ENCODE assay signal across 9 mouse cellular contexts in genomic region chr17:43036058-43036757, GRCm38 (mm10). TPM values are rescaled to one million over a fixed set of nuclear protein-coding genes. Genes with fewer than 3 reads are reported as not detected.
DNase-seq lines count a peak whose midpoint lies in the region; ATAC-seq and TF ChIP-seq lines count a peak whose summit lies in the region.
"Had no signal": no experiment of that assay in that cellular context is flagged by ENCODE, and none has a peak within 500 bp of the region (broad histone marks: within the 10 kb centered on the region; RNA-seq: fewer than 3 reads in every experiment).

No protein-coding gene starts in this region.

- peaks cover 20% of the 10 kb centered on the region for H3K36me3 ChIP-seq in heart, embryonic 10.5 days
- peaks cover 19% of the 10 kb centered on the region for H3K36me3 ChIP-seq in ES-E14 (ENCODE audit: control insufficient read depth, insufficient read depth, low read length, poor library complexity, severe bottlenecking)
- peaks cover 83% of the 10 kb centered on the region for H3K36me3 ChIP-seq in erythroblast, embryonic 14.5 days (ENCODE audit: control insufficient read depth)
- peaks cover 39% of the 10 kb centered on the region for H3K36me3 ChIP-seq in kidney, embryonic 16.5 days (ENCODE audit: insufficient read depth, low read length)

- in situ Hi-C loops in ES-E14 (cut with MboI; ENCODE audit: low sequenced_read_pairs in 2 of 2, unreplicated experiment in 2 of 2), result no loop called here

- no peak overlapping the region for H3K27ac ChIP-seq in heart, embryonic 10.5 days
- peak overlapping the region; percentile 75 for H3K27ac ChIP-seq in ES-E14 (ENCODE audit: insufficient read depth, low read depth, low read length, poor library complexity, severe bottlenecking)
- H3K27ac ChIP-seq in kidney, embryonic 16.5 days (ENCODE audit: low read length), result no peak overlapping the region
- H3K27ac ChIP-seq: limb, embryonic 12.5 days had no signal

- 87% methylated on average over 10 of the region's 10 CpGs for WGBS in heart, embryonic 10.5 days
- WGBS in kidney, embryonic 16.5 days, result 69% methylated on average over 10 of the region's 10 CpGs

- DNase-seq in heart, embryonic 10.5 days (ENCODE audit: low spot score), result peak; percentile 78
- DNase-seq in heart, postnatal 4 days, result no peak
- DNase-seq in ES-E14 (ENCODE audit: low read depth, low spot score), result peak; percentile 96
- peak; percentile 30 for DNase-seq in lung, postnatal 10 days
- DNase-seq in adrenal gland, postnatal 4 days (ENCODE audit: low spot score in 2 of 2), result no peak
- no peak for DNase-seq in adrenal gland, postnatal 25 days

- no peak overlapping the region for H3K4me2 ChIP-seq in kidney, embryonic 16.5 days (replicated peaks; ENCODE audit: low read depth, low read length)
- H3K4me2 ChIP-seq: limb, embryonic 12.5 days had no signal

- no peak for ATAC-seq in kidney, embryonic 16.5 days (ENCODE audit: low FRiP score, low TSS enrichment)

- H3K4me3 ChIP-seq in heart, embryonic 10.5 days, result no peak overlapping the region
- peak overlapping the region; percentile 39 to 40; a peak in 3 of 4 replicates for H3K4me3 ChIP-seq in ES-E14 (ENCODE audit: insufficient read depth in 1 of 2, low read depth in 1 of 2, low read length in 2 of 2, poor library complexity in 1 of 2, severe bottlenecking in 1 of 2)
- H3K4me3 ChIP-seq in erythroblast, embryonic 14.5 days (replicated peaks), result peak overlapping the region; percentile 48
- H3K4me3 ChIP-seq in kidney, embryonic 16.5 days (ENCODE audit: low read length), result no peak overlapping the region
- H3K4me3 ChIP-seq: limb, embryonic 12.5 days had no signal

- no peaks in the 10 kb centered on the region for H3K27me3 ChIP-seq in heart, embryonic 10.5 days (ENCODE audit: insufficient read depth, poor library complexity, severe bottlenecking)
- no peaks in the 10 kb centered on the region for H3K27me3 ChIP-seq in erythroblast, embryonic 14.5 days (ENCODE audit: control insufficient read depth)
- no peaks in the 10 kb centered on the region for H3K27me3 ChIP-seq in kidney, embryonic 16.5 days (ENCODE audit: insufficient read depth, low read length)
- H3K27me3 ChIP-seq: limb, embryonic 12.5 days had no signal

- no peaks in the 10 kb centered on the region for H3K4me1 ChIP-seq in heart, embryonic 10.5 days
- peaks cover 9 to 13% of the 10 kb centered on the region in 2 experiments for H3K4me1 ChIP-seq in ES-E14 (ENCODE audit: control insufficient read depth in 2 of 2, insufficient read depth in 2 of 2, low read length in 2 of 2, poor library complexity in 1 of 2)
- peaks cover 81% of the 10 kb centered on the region for H3K4me1 ChIP-seq in erythroblast, embryonic 14.5 days (ENCODE audit: control insufficient read depth)
- no peaks in the 10 kb centered on the region for H3K4me1 ChIP-seq in kidney, embryonic 16.5 days (ENCODE audit: insufficient read depth, low read length)
- H3K4me1 ChIP-seq: limb, embryonic 12.5 days had no signal

- no peaks in the 10 kb centered on the region for H3K9me3 ChIP-seq in heart, embryonic 10.5 days
- no peaks in the 10 kb centered on the region for H3K9me3 ChIP-seq in ES-E14 (ENCODE audit: control insufficient read depth, insufficient read depth, low read depth, low read length)
- no peaks in the 10 kb centered on the region for H3K9me3 ChIP-seq in erythroblast, embryonic 14.5 days (ENCODE audit: control insufficient read depth, low read length)
- H3K9me3 ChIP-seq in kidney, embryonic 16.5 days (ENCODE audit: low read length), result no peaks in the 10 kb centered on the region
- H3K9me3 ChIP-seq: limb, embryonic 12.5 days had no signal

- H3K9ac ChIP-seq in ES-E14 (ENCODE audit: insufficient read depth, low read depth, low read length, poor library complexity, severe bottlenecking), result no peak overlapping the region
- H3K9ac ChIP-seq in kidney, embryonic 16.5 days (replicated peaks; ENCODE audit: low read length), result no peak overlapping the region
- H3K9ac ChIP-seq: limb, embryonic 12.5 days had no signal

TF ChIP-seq in ES-E14, 5 proteins besides CTCF, POLR2A, EP300 and RAD21:
- TF ChIP-seq ZNF384 (IDR thresholded peaks at IDR 0.05; ENCODE audit: low read depth, low read length) (no peak), MAFK (IDR thresholded peaks at IDR 0.05; ENCODE audit: insufficient read depth, low read depth, low read length) (no peak), CHD2 (IDR thresholded peaks at IDR 0.05; ENCODE audit: low read depth, low read length) (no peak), HCFC1 (IDR thresholded peaks at IDR 0.05; ENCODE audit: borderline replicate concordance, insufficient read depth, low read length) (no peak), ZC3H11A (IDR thresholded peaks at IDR 0.05; ENCODE audit: borderline replicate concordance, low read depth, low read length) (no peak)

RNA-seq across cellular contexts. Expression of gene Tnfrsf21, which starts 19.9 kb away (rescaled TPM):
- 12.7 and 15.0 TPM in 2 replicates for polyA plus RNA-seq in heart, embryonic 10.5 days (2016; fragmentation: Nextera tagmentation; extraction: Ambion mirVana)
- total RNA-seq in heart, postnatal 4 days (2021), result 10 to 100 TPM; 12.3 to 12.8 TPM
- total RNA-seq in ES-E14 (2012; rRNA removed), result 19.8 and 22.5 TPM in 2 replicates
- 4.9 and 5.3 TPM in 2 replicates for polyA plus RNA-seq in erythroblast, embryonic 14.5 days (2012)
- polyA plus RNA-seq in kidney, embryonic 16.5 days (2015; fragmentation: Nextera tagmentation; extraction: Ambion mirVana), result 65.1 and 69.7 TPM in 2 replicates
- total RNA-seq in adrenal gland, postnatal 4 days (2021), result 10 to 100 TPM; 11.0 to 19.9 TPM
- 2.7 and 3.4 TPM in 2 replicates for total RNA-seq in adrenal gland, postnatal 25 days (2021)

Comparison
In these comparisons a context has a peak if more than half of its experiments do, and no peak if none do; other contexts are left out.
1. DNase-seq: peak in heart, embryonic 10.5 days (single experiment), ES-E14 (single experiment) and lung, postnatal 10 days (single experiment); none in heart, postnatal 4 days (single experiment), adrenal gland, postnatal 4 days (0 of 2) and adrenal gland, postnatal 25 days (single experiment).
2. H3K4me3 ChIP-seq: peak in ES-E14 (2 of 2) and erythroblast, embryonic 14.5 days (single experiment); none in heart, embryonic 10.5 days (single experiment) and kidney, embryonic 16.5 days (single experiment).